Mouse (Mus musculus): Measurements from ENCODE around the gene Fbln2. TPM values are rescaled to one million over a fixed set of nuclear protein-coding genes. Genes with fewer than 3 reads are reported as not detected.

Fbln2 gene
- total RNA-seq, 2 experiments from 2014 or later: 4.0 to 6.8 TPM

- intact Hi-C loops (cut with DNase I): no loop called here
- DNase-seq (ENCODE audit: low spot score in 2 of 2): no peak
Measured at GRCm38 (mm10) chr6:91260347-91260986, 48.2 kb downstream of the Fbln2 start.

GRCm38 (mm10) chr6:91260987-91261367 is 48.7 kb downstream of the Fbln2 start:
- intact Hi-C loops (cut with DNase I): no loop called here
- DNase-seq (ENCODE audit: low spot score in 2 of 2): no peak

- no peak for DNase-seq (ENCODE audit: low spot score in 2 of 2)
- intact Hi-C loops (cut with DNase I): no loop called here
Measured at GRCm38 (mm10) chr6:91265616-91266015, 53.4 kb downstream of the Fbln2 start.

GRCm38 (mm10) chr6:91266647-91267046 is 54.4 kb downstream of the Fbln2 start:
- intact Hi-C loops (cut with DNase I): no loop called here
- no peak for DNase-seq (ENCODE audit: low spot score in 2 of 2)

- DNase-seq (ENCODE audit: low spot score in 2 of 2): no peak
- intact Hi-C loops (cut with DNase I): no loop called here
Measured at GRCm38 (mm10) chr6:91268318-91268717, 56.1 kb downstream of the Fbln2 start.

GRCm38 (mm10) chr6:91277549-91277948 is 65.3 kb downstream of the Fbln2 start:
- intact Hi-C loops (cut with DNase I): loop anchor here (1.0 to 2.0 kb wide), 2 partner anchors 105 to 112 kb away; no protein-coding TSS in a partner anchor
- peak in 1 of 2 experiments; percentile 58 for DNase-seq (ENCODE audit: low spot score in 2 of 2)

GRCm38 (mm10) chr6:91278302-91278701 is 66.0 kb downstream of the Fbln2 start:
- intact Hi-C loops (cut with DNase I): no loop called here
- no peak for DNase-seq (ENCODE audit: low spot score in 2 of 2)

- DNase-seq (ENCODE audit: low spot score in 2 of 2): no peak
- intact Hi-C loops (cut with DNase I): no loop called here
Measured at GRCm38 (mm10) chr6:91279477-91279876, 67.2 kb downstream of the Fbln2 start.

GRCm38 (mm10) chr6:91281206-91281605 is 69.0 kb downstream of the Fbln2 start:
- intact Hi-C loops (cut with DNase I): loop anchor here (10.0 kb wide), 1 partner anchor 466 kb away; no protein-coding TSS in a partner anchor
- DNase-seq (ENCODE audit: low spot score in 2 of 2): peak; percentile 86 to 90

GRCm38 (mm10) chr6:91281747-91282146 is 69.5 kb downstream of the Fbln2 start:
- no peak for DNase-seq (ENCODE audit: low spot score in 2 of 2)
- intact Hi-C loops (cut with DNase I): loop anchor here (10.0 kb wide), 1 partner anchor 467 kb away; no protein-coding TSS in a partner anchor

GRCm38 (mm10) chr6:91283031-91283430 is 70.8 kb downstream of the Fbln2 start:
- intact Hi-C loops (cut with DNase I): loop anchor here (10.0 kb wide), 1 partner anchor 468 kb away; no protein-coding TSS in a partner anchor
- DNase-seq (ENCODE audit: low spot score in 2 of 2): no peak

- DNase-seq (ENCODE audit: low spot score in 2 of 2): no peak
- intact Hi-C loops (cut with DNase I): loop anchor here (1.0 to 10.0 kb wide), 3 partner anchors 63 to 470 kb away; partner anchors contain the start of gene Wnt7a
Measured at GRCm38 (mm10) chr6:91284521-91285449, 72.5 kb downstream of the Fbln2 start.

GRCm38 (mm10) chr6:91285450-91285790 is 73.2 kb downstream of the Fbln2 start:
- intact Hi-C loops (cut with DNase I): loop anchor here (1.0 to 10.0 kb wide), 3 partner anchors 62 to 471 kb away; partner anchors contain the start of gene Wnt7a
- DNase-seq (ENCODE audit: low spot score in 2 of 2): peak; percentile 72 to 75

GRCm38 (mm10) chr6:91285814-91286545 is 73.7 kb downstream of the Fbln2 start:
- intact Hi-C loops (cut with DNase I): loop anchor here (1.0 to 10.0 kb wide), 3 partner anchors 61 to 471 kb away; partner anchors contain the start of gene Wnt7a
- DNase-seq (ENCODE audit: low spot score in 2 of 2): no peak

GRCm38 (mm10) chr6:91286624-91287023 is 74.4 kb downstream of the Fbln2 start:
- intact Hi-C loops (cut with DNase I): loop anchor here (5.0 to 10.0 kb wide), 2 partner anchors 61 to 472 kb away; no protein-coding TSS in a partner anchor

GRCm38 (mm10) chr6:91287148-91287547 is 74.9 kb downstream of the Fbln2 start:
- DNase-seq (ENCODE audit: low spot score in 2 of 2): no peak
- intact Hi-C loops (cut with DNase I): loop anchor here (5.0 to 10.0 kb wide), 2 partner anchors 60 to 472 kb away; no protein-coding TSS in a partner anchor

More at GRCm38 (mm10) chr6:91286624-91287023, 74.4 kb downstream of the Fbln2 start:
- peak; percentile 77 to 79 for DNase-seq (ENCODE audit: low spot score in 2 of 2)

- intact Hi-C loops (cut with DNase I): loop anchor here (5.0 to 10.0 kb wide), 2 partner anchors 60 to 473 kb away; no protein-coding TSS in a partner anchor
Measured at GRCm38 (mm10) chr6:91287636-91288035, 75.4 kb downstream of the Fbln2 start.

GRCm38 (mm10) chr6:91288251-91288785 is 76.1 kb downstream of the Fbln2 start:
- no peak for DNase-seq (ENCODE audit: low spot score in 2 of 2)
- intact Hi-C loops (cut with DNase I): loop anchor here (5.0 to 10.0 kb wide), 2 partner anchors 59 to 474 kb away; no protein-coding TSS in a partner anchor

More at GRCm38 (mm10) chr6:91287636-91288035, 75.4 kb downstream of the Fbln2 start:
- DNase-seq (ENCODE audit: low spot score in 2 of 2): no peak

- DNase-seq (ENCODE audit: low spot score in 2 of 2): no peak
- intact Hi-C loops (cut with DNase I): loop anchor here (5.0 to 10.0 kb wide), 2 partner anchors 58 to 474 kb away; no protein-coding TSS in a partner anchor
Measured at GRCm38 (mm10) chr6:91288961-91289360, 76.7 kb downstream of the Fbln2 start.
